Mouse (Mus musculus): ENCODE results near the gene Olfr270. TPM values are rescaled to one million over a fixed set of nuclear protein-coding genes. Genes with fewer than 3 reads are reported as not detected.

The Olfr270 gene
- polyA plus RNA-seq (2016; fragmentation: Nextera tagmentation; extraction: Ambion mirVana), result not detected in 2 replicates

DNA sequence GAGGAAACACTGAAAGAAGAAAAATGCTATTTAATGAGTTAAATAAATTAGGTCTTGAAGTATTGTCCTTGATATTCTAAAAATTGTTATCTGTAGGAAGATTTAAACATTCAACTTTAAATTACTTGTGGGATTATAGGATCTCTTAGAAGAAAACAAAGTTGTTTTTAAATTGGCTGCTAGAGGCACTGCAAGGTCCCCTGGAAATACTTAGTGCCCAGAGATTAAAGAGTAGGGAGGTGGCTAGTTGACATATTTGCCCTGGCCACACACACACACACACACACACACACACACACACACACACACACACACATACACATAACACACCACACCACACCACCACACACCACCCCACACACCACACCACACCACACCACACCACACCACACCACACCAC is at the start of gene Olfr270:
Gene Olfr270 (plus strand): TSS at position 301 of the 400 bp plus-strand sequence.
- no peak for DNase-seq (ENCODE audit: low spot score)
- Histone ChIP-seq H3K9me3 (replicated peaks) (no peaks in the 10 kb centered on the region), H3K27me3 (ENCODE audit: low read depth, poor library complexity, severe bottlenecking) (no peaks in the 10 kb centered on the region), H3K4me1 (no peaks in the 10 kb centered on the region), H3K4me3 (no peak within 1 kb of the TSS), H3K36me3 (no peaks in the 10 kb centered on the region), H3K27ac (no peak within 1 kb of the TSS)

DNA sequence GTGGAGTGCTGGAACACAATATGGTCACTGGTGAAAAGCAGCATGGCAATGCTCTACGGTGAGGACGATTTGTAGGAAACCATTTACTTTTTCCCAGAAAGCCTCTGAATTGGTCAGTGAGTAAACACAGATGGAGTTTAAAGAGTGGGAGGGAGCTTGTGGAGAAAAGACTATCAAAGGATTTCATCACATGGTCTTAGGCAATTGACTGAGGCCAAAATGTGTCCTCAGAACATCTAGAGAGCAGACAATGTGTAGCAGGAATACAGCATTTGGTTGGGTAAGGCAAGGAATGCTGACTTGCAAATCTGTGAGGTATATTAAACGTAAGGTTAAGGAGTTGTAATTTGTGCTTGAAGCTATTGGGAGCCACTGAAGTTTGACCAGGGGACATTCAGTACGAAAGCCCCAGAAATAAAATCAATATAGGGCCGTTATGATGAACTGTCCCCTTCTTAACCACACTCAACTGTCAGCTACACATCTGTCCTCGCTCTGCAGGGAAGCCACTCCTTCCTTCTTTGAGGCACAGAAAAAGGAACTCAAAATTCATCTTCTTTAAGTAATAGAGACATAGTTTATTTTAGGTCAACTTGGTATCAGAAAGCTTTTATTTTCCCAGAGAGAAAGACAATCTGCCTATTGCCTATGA is 47.6 kb upstream of the Olfr270 start:
- 88% methylated on average over 6 of the region's 6 CpGs for WGBS
- Histone ChIP-seq H3K9me3 (replicated peaks) (no peaks in the 10 kb centered on the region), H3K27me3 (ENCODE audit: low read depth, poor library complexity, severe bottlenecking) (no peaks in the 10 kb centered on the region), H3K4me1 (no peaks in the 10 kb centered on the region), H3K4me3 (no peak overlapping the region), H3K36me3 (no peaks in the 10 kb centered on the region), H3K27ac (no peak overlapping the region)
- DNase-seq (ENCODE audit: low spot score), result no peak

DNA sequence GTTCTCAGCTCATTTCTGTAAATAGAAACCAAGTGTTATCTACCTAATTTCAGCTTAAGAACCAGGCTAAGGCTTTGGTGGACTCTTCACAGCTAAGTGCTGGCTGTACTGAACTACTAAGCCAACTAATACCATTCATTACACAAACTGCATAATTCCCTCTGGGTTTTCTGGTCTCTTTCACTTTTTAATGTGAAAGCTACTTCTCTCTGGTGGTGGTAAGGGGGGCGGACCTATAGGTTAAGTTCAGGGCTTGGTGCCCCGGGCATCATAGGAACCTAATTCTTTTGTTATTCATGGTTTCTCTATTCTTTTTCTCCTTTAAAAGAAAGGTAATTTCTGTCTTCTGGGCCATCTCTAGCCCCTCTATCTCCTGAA is 47.0 kb upstream of the Olfr270 start:
- Histone ChIP-seq H3K9me3 (replicated peaks) (no peaks in the 10 kb centered on the region), H3K4me1 (no peaks in the 10 kb centered on the region), H3K36me3 (no peaks in the 10 kb centered on the region), H3K27ac (no peak overlapping the region), H3K4me3 (no peak overlapping the region), H3K27me3 (ENCODE audit: low read depth, poor library complexity, severe bottlenecking) (no peaks in the 10 kb centered on the region)
- no peak for DNase-seq (ENCODE audit: low spot score)
- 89% methylated on average over 2 of the region's 2 CpGs for WGBS

DNA sequence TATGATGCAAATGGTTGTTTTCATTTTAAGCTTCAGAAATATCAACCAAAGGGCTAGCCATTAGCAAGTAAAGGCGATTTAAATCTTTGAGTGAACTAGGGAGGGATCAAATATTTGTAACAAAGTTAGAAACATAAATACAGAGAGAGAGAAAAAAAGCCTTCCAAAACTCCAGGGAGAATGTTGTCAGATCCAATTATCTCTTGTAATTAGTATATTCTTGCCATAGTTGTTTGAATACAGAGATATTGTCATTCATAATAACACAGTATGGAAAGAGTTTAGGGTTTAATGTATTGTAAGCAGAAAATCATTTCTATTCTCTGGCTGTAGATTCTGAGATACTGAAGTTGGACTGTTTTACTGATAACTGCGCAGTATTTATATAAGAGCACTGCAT is 45.3 kb upstream of the Olfr270 start, which contains the start of gene Olfr272:
Gene Olfr272 (minus strand): TSS at position 101 of the 400 bp plus-strand sequence.
- 86% methylated on average over 2 of the region's 2 CpGs for WGBS
- H3K9me3 ChIP-seq (replicated peaks), result no peaks in the 10 kb centered on the region

DNA sequence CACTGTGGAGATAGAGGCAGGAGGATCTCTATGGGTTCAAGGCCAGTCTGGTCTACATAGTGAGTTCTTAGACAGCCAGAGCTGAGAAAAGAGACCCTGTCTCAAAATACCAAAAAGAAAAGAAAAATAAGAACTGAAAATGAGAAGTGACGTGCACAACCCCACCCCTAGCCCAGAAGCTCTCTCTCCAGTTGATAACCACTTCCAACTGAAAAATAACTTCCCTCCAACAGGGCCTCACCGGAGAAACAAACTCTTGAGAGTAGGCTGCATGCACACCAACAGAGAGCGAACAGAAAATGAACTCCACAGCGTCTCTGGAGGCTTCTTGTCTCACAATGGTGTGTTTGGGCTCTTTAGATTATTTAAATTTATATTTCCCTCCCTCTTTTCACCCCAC is 33.9 kb upstream of the Olfr270 start:
- no peak for DNase-seq (ENCODE audit: low spot score)
- no peaks in the 10 kb centered on the region for H3K4me1 ChIP-seq
- no peaks in the 10 kb centered on the region for H3K9me3 ChIP-seq (replicated peaks)
- H3K4me3 ChIP-seq, result no peak overlapping the region
- H3K27me3 ChIP-seq (ENCODE audit: low read depth, poor library complexity, severe bottlenecking), result no peaks in the 10 kb centered on the region
- 96% methylated on average over 4 of the region's 4 CpGs for WGBS
- H3K27ac ChIP-seq, result no peak overlapping the region
- H3K36me3 ChIP-seq, result no peaks in the 10 kb centered on the region

More for the DNA sequence above, 45.3 kb upstream of the Olfr270 start, which contains the start of gene Olfr272:
- Histone ChIP-seq H3K4me1 (no peaks in the 10 kb centered on the region), H3K4me3 (no peak within 1 kb of the TSS), H3K36me3 (no peaks in the 10 kb centered on the region), H3K27ac (no peak within 1 kb of the TSS), H3K27me3 (ENCODE audit: low read depth, poor library complexity, severe bottlenecking) (no peaks in the 10 kb centered on the region)
- DNase-seq (ENCODE audit: low spot score), result no peak

DNA sequence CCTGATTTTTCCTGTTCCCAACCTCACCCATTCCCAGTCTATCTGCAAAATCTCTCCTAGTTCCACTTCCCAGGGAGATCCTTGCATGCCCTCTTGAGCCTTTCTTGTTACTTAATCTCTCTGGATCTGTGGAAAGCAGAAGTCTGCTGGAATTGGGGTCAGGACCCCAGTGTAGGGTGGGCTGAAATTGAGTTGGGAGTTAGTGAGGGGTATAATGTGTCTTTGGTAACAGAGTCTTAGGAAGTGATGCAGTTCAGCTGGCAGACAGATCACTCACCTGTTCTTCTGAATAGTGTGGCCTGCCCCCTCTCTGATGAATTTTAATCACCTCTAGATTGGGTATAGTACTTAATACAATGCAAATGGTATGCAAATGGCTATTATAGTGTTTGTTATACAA is 17.7 kb upstream of the Olfr270 start:
- DNase-seq (ENCODE audit: low spot score), result no peak
- Histone ChIP-seq H3K4me3 (no peak overlapping the region), H3K27ac (no peak overlapping the region), H3K4me1 (no peaks in the 10 kb centered on the region), H3K36me3 (no peaks in the 10 kb centered on the region), H3K27me3 (ENCODE audit: low read depth, poor library complexity, severe bottlenecking) (no peaks in the 10 kb centered on the region), H3K9me3 (replicated peaks) (no peaks in the 10 kb centered on the region)

DNA sequence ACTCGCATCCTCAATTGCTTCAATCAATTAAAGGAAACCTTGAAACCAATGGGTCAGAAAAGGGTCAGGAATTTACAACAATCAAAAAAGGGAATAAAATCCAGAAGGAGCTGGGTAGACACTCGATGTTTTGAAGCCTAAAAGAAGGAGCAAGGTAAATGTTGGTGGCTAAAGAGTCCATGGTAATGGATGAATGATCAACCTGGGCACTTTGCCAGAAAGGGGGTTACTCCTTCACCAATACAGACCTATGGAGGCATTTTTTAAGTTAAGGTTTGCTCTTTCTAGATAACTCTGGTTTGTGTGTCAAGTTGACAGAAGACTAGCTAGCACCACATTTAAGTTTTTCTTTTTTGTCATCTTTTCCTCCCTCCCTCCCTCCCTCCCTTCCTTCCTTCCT is 15.3 kb upstream of the Olfr270 start:
- WGBS, result 89% methylated on average over 2 of the region's 2 CpGs
- no peak overlapping the region for H3K27ac ChIP-seq
- H3K27me3 ChIP-seq (ENCODE audit: low read depth, poor library complexity, severe bottlenecking), result no peaks in the 10 kb centered on the region
- H3K4me3 ChIP-seq, result no peak overlapping the region
- H3K36me3 ChIP-seq, result no peaks in the 10 kb centered on the region
- DNase-seq (ENCODE audit: low spot score), result no peak
- H3K4me1 ChIP-seq, result no peaks in the 10 kb centered on the region
- no peaks in the 10 kb centered on the region for H3K9me3 ChIP-seq (replicated peaks)

DNA sequence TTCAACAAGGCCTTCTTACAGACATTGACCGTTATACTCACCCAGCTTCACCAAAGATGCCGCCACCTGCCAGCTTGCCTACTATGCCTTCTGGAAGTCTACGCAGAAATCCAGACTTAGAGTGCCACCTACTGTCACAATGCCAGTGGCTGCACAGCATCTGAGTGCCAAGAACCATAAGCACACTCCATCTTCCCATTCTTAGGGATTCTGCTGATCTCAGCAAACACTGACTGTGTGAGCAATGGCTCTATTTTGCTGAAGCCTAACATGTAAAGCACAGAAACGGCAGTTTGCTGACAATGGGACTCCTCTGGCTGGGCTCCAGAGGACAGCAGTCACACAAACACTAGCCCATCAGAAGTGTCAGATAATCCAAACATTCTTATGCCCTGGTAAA is 5.7 kb upstream of the Olfr270 start:
- 51% methylated on average over 4 of the region's 4 CpGs for WGBS
- H3K27me3 ChIP-seq (ENCODE audit: low read depth, poor library complexity, severe bottlenecking), result no peaks in the 10 kb centered on the region
- H3K36me3 ChIP-seq, result no peaks in the 10 kb centered on the region
- no peak overlapping the region for H3K27ac ChIP-seq
- DNase-seq (ENCODE audit: low spot score), result peak; percentile 32
- H3K4me3 ChIP-seq, result no peak overlapping the region
- no peaks in the 10 kb centered on the region for H3K9me3 ChIP-seq (replicated peaks)
- H3K4me1 ChIP-seq, result no peaks in the 10 kb centered on the region

DNA sequence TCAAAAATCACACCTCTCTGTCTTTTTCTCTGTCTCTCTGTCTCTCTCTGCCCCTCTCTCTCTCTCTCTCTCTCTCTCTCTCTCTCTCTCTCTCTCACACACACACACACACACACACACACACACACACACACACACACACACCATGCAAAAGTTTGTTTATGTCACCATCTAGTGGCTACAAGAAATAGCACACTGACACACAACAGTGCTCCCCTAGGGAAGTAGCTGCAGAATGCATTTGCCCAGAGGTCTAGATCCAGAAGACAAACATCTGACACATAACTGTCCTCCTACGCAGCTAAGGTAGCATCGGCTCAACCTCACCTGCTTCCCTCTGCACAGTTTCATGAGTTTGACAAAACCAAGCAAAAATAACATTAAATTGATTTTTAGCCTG is 20.9 kb downstream of the Olfr270 start:
- 78% methylated on average over 2 of the region's 2 CpGs for WGBS

DNA sequence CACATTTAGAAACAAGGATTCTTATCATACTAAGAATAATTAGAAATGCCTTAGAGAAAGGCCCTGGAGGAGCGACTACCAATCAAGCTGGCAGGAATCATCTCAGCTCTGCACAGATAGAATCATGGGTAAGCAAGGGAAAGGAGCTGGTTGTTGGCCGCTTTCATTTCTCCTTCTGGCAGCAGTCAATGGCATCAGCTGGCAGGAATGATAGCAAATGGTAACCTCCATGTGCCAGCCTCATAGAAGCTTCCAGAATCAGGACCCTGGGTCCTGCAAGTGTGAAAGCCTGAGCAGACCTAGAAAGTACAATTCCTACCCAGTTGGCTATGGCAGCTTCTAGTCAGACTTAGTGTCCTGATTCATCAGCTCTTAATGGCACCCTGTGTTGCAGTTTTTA is 21.9 kb downstream of the Olfr270 start:
- H3K4me1 ChIP-seq, result peaks cover 6% of the 10 kb centered on the region
- H3K27me3 ChIP-seq (ENCODE audit: low read depth, poor library complexity, severe bottlenecking), result no peaks in the 10 kb centered on the region
- 91% methylated on average over 2 of the region's 2 CpGs for WGBS
- no peak overlapping the region for H3K4me3 ChIP-seq
- no peaks in the 10 kb centered on the region for H3K9me3 ChIP-seq (replicated peaks)
- DNase-seq (ENCODE audit: low spot score), result no peak
- H3K27ac ChIP-seq, result no peak overlapping the region
- H3K36me3 ChIP-seq, result no peaks in the 10 kb centered on the region

More for the DNA sequence above, 20.9 kb downstream of the Olfr270 start:
- Histone ChIP-seq H3K36me3 (no peaks in the 10 kb centered on the region), H3K4me1 (peaks cover 6% of the 10 kb centered on the region), H3K27ac (no peak overlapping the region), H3K27me3 (ENCODE audit: low read depth, poor library complexity, severe bottlenecking) (no peaks in the 10 kb centered on the region), H3K4me3 (no peak overlapping the region), H3K9me3 (replicated peaks) (no peaks in the 10 kb centered on the region)
- DNase-seq (ENCODE audit: low spot score), result no peak

DNA sequence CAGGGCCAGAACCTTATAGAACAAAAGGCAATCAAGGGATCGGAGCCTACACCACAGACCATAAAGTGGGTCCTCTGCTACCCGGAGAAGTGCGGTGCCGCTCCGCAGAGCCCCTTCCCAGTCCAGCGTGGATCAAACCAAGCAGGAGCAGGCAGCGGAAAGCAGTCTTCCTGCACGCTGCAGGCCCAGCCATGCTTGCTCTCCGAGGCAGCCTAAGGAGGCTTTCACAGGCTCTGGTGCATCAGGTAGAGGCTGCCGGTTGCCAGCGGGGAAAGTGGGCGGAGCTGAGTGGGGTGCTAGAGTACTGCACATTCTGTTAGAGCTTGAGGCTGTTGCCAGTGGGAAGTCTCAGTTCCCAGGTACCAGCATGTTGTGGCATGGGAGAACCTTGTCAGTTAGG is 24.9 kb downstream of the Olfr270 start, which contains the start of gene Nipsnap3a:
Gene Nipsnap3a (plus strand): TSS at position 25 of the 400 bp plus-strand sequence.
- H3K4me3 ChIP-seq, result peak within 1 kb of the TSS; percentile 43
- WGBS, result 30% methylated on average over 12 of the region's 12 CpGs
- H3K36me3 ChIP-seq, result no peaks in the 10 kb centered on the region
- peak within 1 kb of the TSS; percentile 66; the same call in 1 of the 2 replicates for H3K27ac ChIP-seq
- DNase-seq (ENCODE audit: low spot score), result peak; percentile 48
- H3K9me3 ChIP-seq (replicated peaks), result no peaks in the 10 kb centered on the region
- peaks cover 6% of the 10 kb centered on the region for H3K4me1 ChIP-seq
- no peaks in the 10 kb centered on the region for H3K27me3 ChIP-seq (ENCODE audit: low read depth, poor library complexity, severe bottlenecking)

DNA sequence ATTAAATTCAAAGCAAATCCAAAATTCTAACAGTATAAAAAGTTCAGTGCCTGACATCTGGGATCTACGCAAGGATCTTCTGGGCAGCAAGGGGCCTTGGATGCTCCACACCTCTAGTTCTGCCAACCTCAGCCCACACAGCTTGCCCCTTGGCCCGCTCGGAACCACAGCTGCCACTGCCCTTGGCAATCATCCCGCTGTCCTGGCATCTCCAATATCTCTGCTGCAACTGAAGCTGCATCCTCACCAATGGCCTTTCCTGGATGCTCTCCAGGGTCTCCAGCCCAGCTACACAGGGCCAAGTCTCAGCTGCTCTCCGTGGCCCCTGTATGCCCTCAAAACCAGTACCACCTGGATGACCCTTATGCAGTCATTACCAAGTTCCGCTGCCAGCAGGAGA is 35.1 kb downstream of the Olfr270 start:
- WGBS, result 92% methylated on average over 6 of the region's 6 CpGs
- H3K27me3 ChIP-seq (ENCODE audit: low read depth, poor library complexity, severe bottlenecking), result no peaks in the 10 kb centered on the region
- H3K4me3 ChIP-seq, result no peak overlapping the region
- no peak for DNase-seq (ENCODE audit: low spot score)
- no peaks in the 10 kb centered on the region for H3K36me3 ChIP-seq
- H3K4me1 ChIP-seq, result no peaks in the 10 kb centered on the region
- no peak overlapping the region for H3K27ac ChIP-seq
- no peaks in the 10 kb centered on the region for H3K9me3 ChIP-seq (replicated peaks)

DNA sequence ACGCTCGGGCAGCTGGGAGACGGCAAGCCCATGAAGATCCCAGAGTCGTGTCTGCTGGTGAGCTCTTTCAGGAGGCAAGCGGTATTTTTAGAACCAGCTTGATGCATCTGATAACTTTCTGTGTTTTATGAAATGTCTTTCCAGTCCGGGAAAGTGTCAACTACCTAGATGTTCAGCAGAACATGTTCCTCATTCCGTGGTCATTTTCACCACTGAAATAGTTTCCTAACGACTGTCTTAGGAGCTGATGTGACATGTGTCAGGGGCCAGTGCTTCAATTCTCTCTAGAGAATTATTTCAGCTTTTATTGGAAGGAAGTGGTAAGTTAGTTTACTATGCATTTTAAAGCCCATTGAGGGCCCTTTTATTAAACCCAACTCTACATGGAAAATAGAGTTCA is 35.8 kb downstream of the Olfr270 start:
- Histone ChIP-seq H3K9me3 (replicated peaks) (no peaks in the 10 kb centered on the region), H3K4me1 (no peaks in the 10 kb centered on the region), H3K36me3 (no peaks in the 10 kb centered on the region), H3K4me3 (no peak overlapping the region), H3K27ac (no peak overlapping the region), H3K27me3 (ENCODE audit: low read depth, poor library complexity, severe bottlenecking) (no peaks in the 10 kb centered on the region)
- WGBS, result 92% methylated on average over 8 of the region's 8 CpGs
- no peak for DNase-seq (ENCODE audit: low spot score)

DNA sequence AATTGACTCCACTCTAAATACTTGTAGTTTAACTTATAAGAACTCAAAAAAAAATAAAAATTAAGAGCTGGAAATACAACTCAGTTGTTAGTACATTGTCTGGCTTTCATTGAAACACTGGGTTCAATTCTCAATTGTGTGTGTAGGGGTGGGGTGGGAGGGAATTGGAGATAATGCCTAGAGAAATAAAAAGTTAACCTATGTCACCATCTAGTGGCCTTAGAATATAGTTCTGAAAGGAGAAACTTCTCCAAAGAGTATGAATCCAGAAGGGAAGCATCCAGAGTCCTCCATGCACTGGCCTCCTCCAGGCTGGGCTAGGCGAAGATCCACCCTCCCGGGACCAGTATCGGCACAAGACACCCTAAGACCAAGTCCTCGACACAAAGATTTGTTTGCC is 44.8 kb downstream of the Olfr270 start:
- H3K27ac ChIP-seq, result no peak overlapping the region
- peaks cover 4% of the 10 kb centered on the region; the same call in 1 of the 2 replicates for H3K4me1 ChIP-seq
- no peak for DNase-seq (ENCODE audit: low spot score)
- H3K36me3 ChIP-seq, result no peaks in the 10 kb centered on the region; the same call in 1 of the 2 replicates
- H3K27me3 ChIP-seq (ENCODE audit: low read depth, poor library complexity, severe bottlenecking), result no peaks in the 10 kb centered on the region
- H3K9me3 ChIP-seq (replicated peaks), result no peaks in the 10 kb centered on the region
- H3K4me3 ChIP-seq, result no peak overlapping the region
- 83% methylated on average over 4 of the region's 4 CpGs for WGBS

All from limb, embryonic 10.5 days (tissue).